Mouse (Mus musculus) forebrain, embryonic 11.5 days (tissue): ENCODE measurements at regions not wholly inside any gene's neighbourhood (a gene's known extent, or its start where the extent isn't known, plus 50 kb on each side); places are given as distances from the start of the nearest gene placed in this dataset. TPM values are rescaled to one million over a fixed set of nuclear protein-coding genes. Genes with fewer than 3 reads are reported as not detected.

Source experiments
- ATAC-seq: fragments of 200-750 bp; cut with Nextera tagmentation; replicated peaks from 2 replicates; pipeline ENCODE4 v1.8.0; 2017; ENCODE audit warnings: moderate TSS enrichment; ENCODE audit not compliant: low FRiP score
- DNase-seq: peaks from one replicate; pipeline ENCODE4 v3.0.0-alpha.2; 2017; ENCODE audit warnings: low spot score
- H3K27ac ChIP-seq: fragments of 300-500 bp; sonication (generic); 2 replicates; pipeline ENCODE4 v1.5.1; 2014; ENCODE audit warnings: low read depth, low read length
- H3K27me3 ChIP-seq: fragments of 300-500 bp; sonication (generic); 2 replicates; pipeline ENCODE4 v1.6.1; 2014; ENCODE audit warnings: mild to moderate bottlenecking, low read length, mixed read lengths; ENCODE audit not compliant: control insufficient read depth, insufficient read depth
- H3K36me3 ChIP-seq: fragments of 300-500 bp; sonication (generic); 2 replicates; pipeline ENCODE4 v1.6.1; 2014; ENCODE audit warnings: mild to moderate bottlenecking, low read length, moderate library complexity, mixed read lengths; ENCODE audit not compliant: control insufficient read depth, insufficient read depth
- H3K4me1 ChIP-seq: fragments of 300-500 bp; sonication (generic); replicated peaks from 2 replicates; pipeline ENCODE4 v1.6.1; 2014; ENCODE audit warnings: low read length, mixed read lengths; ENCODE audit not compliant: control insufficient read depth, insufficient read depth
- H3K4me2 ChIP-seq: fragments of 300-500 bp; sonication (generic); 2 replicates; pipeline ENCODE4 v1.6.1; 2014; ENCODE audit warnings: low read depth, mild to moderate bottlenecking, low read length, moderate library complexity, mixed read lengths; ENCODE audit not compliant: severe bottlenecking
- H3K4me3 ChIP-seq: fragments of 300-500 bp; sonication (generic); 2 replicates; pipeline ENCODE4 v1.5.1; 2014; ENCODE audit warnings: low read depth, low read length
- H3K9ac ChIP-seq: fragments of 300-500 bp; sonication (generic); 2 replicates; pipeline ENCODE4 v1.6.1; 2014; ENCODE audit warnings: low read length
- H3K9me3 ChIP-seq: fragments of 300-500 bp; sonication (generic); 2 replicates; pipeline ENCODE4 v1.6.1; 2016; ENCODE audit warnings: low read length, mixed read lengths; ENCODE audit not compliant: control insufficient read depth
- WGBS: fragments of 180-500 bp; shearing (Covaris S2); extraction: QIAGEN DNeasy Blood & Tissue Kit; methylation state at CpG from one replicate; pipeline ENCODE4 v1.1.7; 2014; 5-methylcytosine and 5-hydroxymethylcytosine counted together
- microRNA counts: library from miRNA; unstranded; fragments of <30 nt; microRNA quantifications from one replicate; lab custom pipeline; 2015
- microRNA-seq: library from miRNA; unstranded; fragments of <30 nt; microRNA quantifications from one replicate; pipeline ENCODE4, GENCODE M21; 2016; ENCODE audit not compliant: insufficient number of aligned reads

GRCm38 (mm10) chr2:139413559-139413958 is 80.2 kb upstream of the Sptlc3 start:
- Histone ChIP-seq H3K9ac (no peak overlapping the region), H3K4me2 (no peak overlapping the region), H3K4me3 (no peak overlapping the region), H3K4me1 (no peaks in the 10 kb centered on the region), H3K9me3 (no peaks in the 10 kb centered on the region), H3K36me3 (no peaks in the 10 kb centered on the region), H3K27me3 (no peaks in the 10 kb centered on the region), H3K27ac (no peak overlapping the region)
- ATAC-seq (no peak), DNase-seq (no peak)
- WGBS: 79% methylated on average over 3 of the region's 3 CpGs

- no peak overlapping the region for H3K27ac ChIP-seq
- 53% methylated on average over 1 of the region's 1 CpGs for WGBS
- H3K9me3 ChIP-seq: no peaks in the 10 kb centered on the region
- no peak overlapping the region for H3K9ac ChIP-seq
- ATAC-seq (no peak), DNase-seq (no peak)
- no peak overlapping the region for H3K4me2 ChIP-seq
- no peaks in the 10 kb centered on the region for H3K4me1 ChIP-seq
- no peaks in the 10 kb centered on the region for H3K27me3 ChIP-seq
- no peak overlapping the region for H3K4me3 ChIP-seq
- H3K36me3 ChIP-seq: no peaks in the 10 kb centered on the region
Observed at GRCm38 (mm10) chr2:139417506-139417905, 76.2 kb upstream of the Sptlc3 start.

DNA sequence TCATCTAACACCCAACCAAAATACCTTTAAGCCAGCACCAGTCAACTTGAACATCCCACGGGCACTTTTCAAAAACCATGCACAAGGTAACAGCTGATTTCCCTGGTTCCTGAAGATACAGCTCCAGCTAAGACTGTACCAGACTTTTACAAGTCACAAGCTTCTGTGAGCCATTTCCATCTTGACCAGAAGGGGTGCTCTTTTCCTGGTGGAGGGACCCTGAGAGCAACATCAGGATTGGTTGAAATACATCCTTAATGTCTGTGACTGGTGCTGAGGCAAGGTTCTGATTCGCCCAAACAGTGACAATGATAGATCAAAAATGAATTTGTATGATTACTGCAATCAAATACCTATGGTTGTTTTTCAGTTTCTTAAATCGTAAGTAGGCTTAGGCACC is 71.0 kb upstream of the Sptlc3 start:
- ATAC-seq: no peak
- no peaks in the 10 kb centered on the region for H3K9me3 ChIP-seq
- no peak overlapping the region for H3K4me2 ChIP-seq
- H3K9ac ChIP-seq: no peak overlapping the region
- no peak overlapping the region for H3K27ac ChIP-seq
- H3K4me1 ChIP-seq: no peaks in the 10 kb centered on the region
- no peaks in the 10 kb centered on the region for H3K36me3 ChIP-seq
- DNase-seq: no peak
- WGBS: 87% methylated on average over 3 of the region's 3 CpGs
- no peaks in the 10 kb centered on the region for H3K27me3 ChIP-seq
- no peak overlapping the region for H3K4me3 ChIP-seq

GRCm38 (mm10) chr2:139423413-139423812 is 70.3 kb upstream of the Sptlc3 start:
- Histone ChIP-seq H3K27me3 (no peaks in the 10 kb centered on the region), H3K4me3 (no peak overlapping the region), H3K27ac (no peak overlapping the region), H3K4me1 (no peaks in the 10 kb centered on the region), H3K36me3 (no peaks in the 10 kb centered on the region), H3K9me3 (no peaks in the 10 kb centered on the region), H3K4me2 (no peak overlapping the region), H3K9ac (no peak overlapping the region)
- no peak for DNase-seq
- no peak for ATAC-seq
- WGBS: 83% methylated on average over 2 of the region's 2 CpGs

MicroRNAs in the stretch of these regions (microRNA counts, 519-probe panel; counts per million panel counts)
- 31.2 counts per million for microRNA mmu-miR-1952 (lab: Ali Mortazavi, UCI)

Small RNA genes lying in the stretch of these regions (microRNA-seq; reads per million reads assigned to microRNA genes)
- not detected for gene Mir1952
